Mouse (Mus musculus) cerebellum, adult 2 months (tissue): Measurements from ENCODE around the gene Kctd19. TPM values are rescaled to one million over a fixed set of nuclear protein-coding genes. Genes with fewer than 3 reads are reported as not detected.

Source experiments
- DNase-seq, 2 experiments: peaks; one replicate each; pipeline ENCODE4 v3.0.0; 2021
- H3K27ac ChIP-seq: fragments of 200-500 bp; 2 replicates; pipeline ENCODE4 v1.5.1; 2012; ENCODE audit warnings: low read length, control low read depth, inconsistent platforms; ENCODE audit not compliant: insufficient read depth
- H3K27me3 ChIP-seq: fragments of 200-500 bp; 2 replicates; pipeline ENCODE4 v1.6.1; 2012; ENCODE audit warnings: inconsistent platforms, mild to moderate bottlenecking, low read length, moderate library complexity; ENCODE audit not compliant: control insufficient read depth, insufficient read depth
- H3K4me1 ChIP-seq: fragments of 200-500 bp; 2 replicates; pipeline ENCODE4 v1.6.1; 2011; ENCODE audit warnings: low read length; ENCODE audit not compliant: control insufficient read depth, insufficient read depth
- H3K4me3 ChIP-seq: fragments of 200-500 bp; replicated peaks from 2 replicates; pipeline ENCODE3; 2011; ENCODE audit warnings: mild to moderate bottlenecking, low read depth, low read length, control low read depth; ENCODE audit not compliant: insufficient read depth
- CTCF ChIP-seq: fragments of 200-500 bp; IDR thresholded peaks from 2 replicates; pipeline ENCODE4 v1.5.1; 2011; ENCODE audit warnings: low read depth, mild to moderate bottlenecking, control low read depth, low read length, moderate library complexity, borderline replicate concordance; ENCODE audit not compliant: insufficient read depth
- POLR2A ChIP-seq: fragments of 200-500 bp; IDR thresholded peaks from 2 replicates; pipeline ENCODE4 v1.6.1; 2011; ENCODE audit warnings: low read length, control low read depth, borderline replicate concordance; ENCODE audit not compliant: insufficient read depth
- WGBS: fragments of 180-500 bp; shearing (Covaris S2); methylation state at CpG from one replicate; pipeline ENCODE4 v1.1.7; 2018; 5-methylcytosine and 5-hydroxymethylcytosine counted together
- polyA plus RNA-seq: library from polyadenylated mRNA; depleted of rRNA; stranded (reverse); fragments of >200 nt; gene quantifications from 2 replicates; pipeline ENCODE4 v1.2.3, GENCODE M21; 2012; rRNA removed

Gene Kctd19
- polyA plus RNA-seq = 0.05 TPM in 1 of 2 replicates, not detected in the other

GRCm38 (mm10) chr8:105413391-105413790, at the start of gene Kctd19, which contains the start of gene Lrrc36:
Kctd19 (minus strand) TSS chr8:105413502.
Lrrc36 (plus strand) TSS chr8:105413571.
- peak; percentile 60 to 67 for DNase-seq
- Histone ChIP-seq H3K4me3 (peak within 1 kb of the TSS; percentile 51), H3K27me3 (no peaks in the 10 kb centered on the region), H3K4me1 (peaks cover 4% of the 10 kb centered on the region; the same call in 1 of the 2 replicates), H3K27ac (no peak within 1 kb of the TSS)
- TF ChIP-seq POLR2A (no peak), CTCF (peak; percentile 39; the same call in 1 of the 2 replicates)
- 3% methylated on average over 34 of the region's 34 CpGs for WGBS

GRCm38 (mm10) chr8:105461085-105461803, 47.9 kb upstream of the Kctd19 start:
- 89% methylated on average over 13 of the region's 13 CpGs for WGBS
- peaks cover 32% of the 10 kb centered on the region for H3K4me1 ChIP-seq
- TF ChIP-seq POLR2A (no peak), CTCF (no peak)
- no peak overlapping the region for H3K27ac ChIP-seq
- no peaks in the 10 kb centered on the region for H3K27me3 ChIP-seq
- H3K4me3 ChIP-seq = no peak overlapping the region
- no peak for DNase-seq

- Histone ChIP-seq H3K4me1 (peaks cover 1% of the 10 kb centered on the region), H3K4me3 (no peak overlapping the region), H3K27me3 (no peaks in the 10 kb centered on the region), H3K27ac (no peak overlapping the region)
- no peak for TF ChIP-seq POLR2A
- no peak for TF ChIP-seq CTCF
- no peak for DNase-seq
- WGBS = 67% methylated on average over 10 of the region's 10 CpGs
Observed at GRCm38 (mm10) chr8:105455218-105455617, 41.9 kb upstream of the Kctd19 start.

- 67% methylated on average over 5 of the region's 5 CpGs for WGBS
- Histone ChIP-seq H3K4me1 (no peaks in the 10 kb centered on the region; the same call in none of the 2 replicates), H3K4me3 (no peak overlapping the region), H3K27me3 (no peaks in the 10 kb centered on the region), H3K27ac (no peak overlapping the region)
- DNase-seq = no peak
- no peak for TF ChIP-seq POLR2A
- TF ChIP-seq CTCF = no peak
Observed at GRCm38 (mm10) chr8:105454088-105454487, 40.8 kb upstream of the Kctd19 start.

- no peaks in the 10 kb centered on the region; the same call in none of the 2 replicates for H3K4me1 ChIP-seq
- no peaks in the 10 kb centered on the region for H3K27me3 ChIP-seq
- TF ChIP-seq POLR2A = no peak
- TF ChIP-seq CTCF = no peak
- DNase-seq = no peak
- WGBS = 72% methylated on average over 5 of the region's 5 CpGs
- H3K4me3 ChIP-seq = no peak overlapping the region
- no peak overlapping the region for H3K27ac ChIP-seq
Observed at GRCm38 (mm10) chr8:105453296-105453695, 40.0 kb upstream of the Kctd19 start.

- WGBS = 46% methylated on average over 15 of the region's 15 CpGs
- Histone ChIP-seq H3K27ac (no peak overlapping the region), H3K4me3 (no peak overlapping the region), H3K4me1 (no peaks in the 10 kb centered on the region; the same call in none of the 2 replicates), H3K27me3 (no peaks in the 10 kb centered on the region)
- TF ChIP-seq POLR2A (no peak), CTCF (no peak)
- DNase-seq = no peak
Observed at GRCm38 (mm10) chr8:105451903-105452603, 38.8 kb upstream of the Kctd19 start.

- H3K4me3 ChIP-seq = no peak overlapping the region
- TF ChIP-seq POLR2A (no peak), CTCF (no peak)
- no peak overlapping the region for H3K27ac ChIP-seq
- DNase-seq = no peak
- WGBS = 91% methylated on average over 1 of the region's 1 CpGs
- no peaks in the 10 kb centered on the region for H3K27me3 ChIP-seq
- H3K4me1 ChIP-seq = peaks cover 3% of the 10 kb centered on the region
Observed at GRCm38 (mm10) chr8:105450977-105451376, 37.7 kb upstream of the Kctd19 start.
